Mouse (Mus musculus) embryo, embryonic 10 days (tissue): ENCODE results near the gene Slc25a41.

Experiments
- DNase-seq: peaks from one replicate; pipeline ENCODE4 v3.0.0-alpha.2; 2015; ENCODE audit warnings: low spot score

The Slc25a41 gene

GRCm38 (mm10) chr17:57047406-57047805 is 6.0 kb upstream of the Slc25a41 start:
- peak; percentile 29 for DNase-seq

GRCm38 (mm10) chr17:57038978-57039377 is 2.5 kb downstream of the Slc25a41 start:
- no peak for DNase-seq

- no peak for DNase-seq
Measured at GRCm38 (mm10) chr17:57032854-57033253, 8.6 kb downstream of the Slc25a41 start.

- peak; percentile 100 for DNase-seq
Measured at GRCm38 (mm10) chr17:57031661-57032420, 9.6 kb downstream of the Slc25a41 start.

GRCm38 (mm10) chr17:57030931-57031660 is 10.4 kb downstream of the Slc25a41 start, which contains the start of gene Khsrp:
Gene Khsrp (minus strand): TSS chr17:57031522.
- DNase-seq = peak; percentile 58

GRCm38 (mm10) chr17:57029691-57030090 is 11.8 kb downstream of the Slc25a41 start:
- DNase-seq = peak; percentile 20

- no peak for DNase-seq
Measured at GRCm38 (mm10) chr17:57027471-57027870, 14.0 kb downstream of the Slc25a41 start.

GRCm38 (mm10) chr17:57020960-57021359 is 20.5 kb downstream of the Slc25a41 start:
- no peak for DNase-seq

GRCm38 (mm10) chr17:57019693-57020092 is 21.8 kb downstream of the Slc25a41 start:
- DNase-seq = no peak

- no peak for DNase-seq
Measured at GRCm38 (mm10) chr17:57012245-57012795, 29.1 kb downstream of the Slc25a41 start.

- DNase-seq = peak; percentile 100
Measured at GRCm38 (mm10) chr17:57011236-57012141, 30.0 kb downstream of the Slc25a41 start, which contains the start of the genes Gtf2f1 and Gm17949. Gene Gtf2f1 (minus strand): TSS chr17:57011288. Gene Gm17949 (plus strand): TSS chr17:57011469.

GRCm38 (mm10) chr17:57010911-57011235 is 30.6 kb downstream of the Slc25a41 start:
- DNase-seq = no peak

- DNase-seq = no peak
Measured at GRCm38 (mm10) chr17:57007137-57007905, 34.1 kb downstream of the Slc25a41 start.

- DNase-seq = no peak
Measured at GRCm38 (mm10) chr17:57003994-57004393, 37.5 kb downstream of the Slc25a41 start.

GRCm38 (mm10) chr17:57001228-57001627 is 40.2 kb downstream of the Slc25a41 start:
- DNase-seq = no peak

GRCm38 (mm10) chr17:56999968-57000609 is 41.4 kb downstream of the Slc25a41 start, which contains the start of gene Pspn:
Gene Pspn (minus strand): TSS chr17:57000018.
- DNase-seq = no peak

GRCm38 (mm10) chr17:56999414-56999813 is 42.0 kb downstream of the Slc25a41 start:
- no peak for DNase-seq

- DNase-seq = peak; percentile 99
Measured at GRCm38 (mm10) chr17:56997029-56997667, 44.3 kb downstream of the Slc25a41 start, which contains the start of gene Alkbh7. Gene Alkbh7 (plus strand): TSS chr17:56997339.

GRCm38 (mm10) chr17:56996506-56996905 is 44.9 kb downstream of the Slc25a41 start:
- DNase-seq = no peak

- DNase-seq = no peak
Measured at GRCm38 (mm10) chr17:56995046-56995445, 46.4 kb downstream of the Slc25a41 start.
